Mouse (Mus musculus) megakaryocyte, embryonic 14.5 days (primary cell): ENCODE measurements at regions not wholly inside any gene's neighbourhood (a gene's known extent, or its start where the extent isn't known, plus 50 kb on each side); places are given as distances from the start of the nearest gene placed in this dataset.

ENCODE experiments used
- H3K27me3 ChIP-seq: replicated peaks from 2 replicates; pipeline ENCODE3; 2012; ENCODE audit warnings: inconsistent platforms
- H3K36me3 ChIP-seq: replicated peaks from 2 replicates; pipeline ENCODE3; 2012; ENCODE audit warnings: low read length, inconsistent platforms, mixed read lengths
- H3K4me1 ChIP-seq: 2 replicates; pipeline ENCODE4 v1.6.1; 2012; ENCODE audit warnings: inconsistent platforms
- H3K4me3 ChIP-seq: replicated peaks from 2 replicates; pipeline ENCODE3; 2012; ENCODE audit warnings: moderate library complexity, mild to moderate bottlenecking, inconsistent platforms
- H3K9me3 ChIP-seq: 2 replicates; pipeline ENCODE4 v1.6.1; 2012; ENCODE audit warnings: inconsistent platforms
- FLI1 ChIP-seq: IDR thresholded peaks from 2 replicates; pipeline ENCODE4 v1.6.1; 2012; ENCODE audit warnings: low read length, inconsistent platforms, mixed read lengths
- GATA1 ChIP-seq: IDR thresholded peaks from 3 replicates; pipeline ENCODE4 v1.6.1; 2012; ENCODE audit warnings: mixed read lengths, low read length, inconsistent platforms, borderline replicate concordance

DNA sequence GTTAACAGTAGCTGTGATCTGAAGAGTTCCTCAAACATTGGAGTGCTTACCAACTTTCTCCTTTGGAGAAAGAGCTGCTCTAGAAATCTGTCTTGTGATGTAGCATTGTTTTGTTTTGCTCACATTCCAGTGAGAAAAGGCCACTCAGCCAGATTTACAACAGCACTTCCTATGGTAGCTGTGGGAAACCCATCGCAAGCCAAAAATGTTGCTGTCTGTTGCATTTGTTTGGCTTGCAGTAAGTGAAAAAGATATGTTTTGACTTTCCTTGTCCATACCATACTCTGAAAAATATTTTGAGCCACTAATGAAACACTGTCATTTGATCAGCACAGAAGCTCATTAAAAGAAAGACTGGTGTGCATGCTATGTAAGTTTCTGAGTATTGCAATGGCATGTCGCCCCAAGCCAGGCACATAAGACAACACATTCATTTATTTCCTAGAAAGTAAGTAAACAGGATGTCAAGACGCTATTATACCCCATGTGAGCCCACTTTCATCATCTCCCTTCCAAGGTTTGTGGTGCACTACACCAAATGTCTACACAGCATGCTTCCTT, 66.2 kb downstream of the Car2 start:
- Histone ChIP-seq H3K4me1 (peaks cover 15% of the 10 kb centered on the region), H3K36me3 (no peaks in the 10 kb centered on the region), H3K27me3 (no peaks in the 10 kb centered on the region), H3K9me3 (no peaks in the 10 kb centered on the region), H3K4me3 (no peak overlapping the region)
- TF ChIP-seq GATA1, result no peak
- TF ChIP-seq FLI1, result no peak

- TF ChIP-seq GATA1 (no peak), FLI1 (no peak)
- Histone ChIP-seq H3K4me3 (no peak overlapping the region), H3K27me3 (no peaks in the 10 kb centered on the region)
Observed at GRCm38 (mm10) chr3:14952951-14953350, 66.9 kb downstream of the Car2 start.

GRCm38 (mm10) chr3:14957481-14957880, 71.4 kb downstream of the Car2 start:
- H3K4me1 ChIP-seq, result peaks cover 26% of the 10 kb centered on the region
- TF ChIP-seq GATA1, result no peak
- TF ChIP-seq FLI1, result no peak
- no peak overlapping the region for H3K4me3 ChIP-seq
- H3K36me3 ChIP-seq, result no peaks in the 10 kb centered on the region
- H3K27me3 ChIP-seq, result no peaks in the 10 kb centered on the region
- H3K9me3 ChIP-seq, result no peaks in the 10 kb centered on the region

More at GRCm38 (mm10) chr3:14952951-14953350, 66.9 kb downstream of the Car2 start:
- Histone ChIP-seq H3K36me3 (no peaks in the 10 kb centered on the region), H3K9me3 (no peaks in the 10 kb centered on the region), H3K4me1 (peaks cover 16% of the 10 kb centered on the region)

DNA sequence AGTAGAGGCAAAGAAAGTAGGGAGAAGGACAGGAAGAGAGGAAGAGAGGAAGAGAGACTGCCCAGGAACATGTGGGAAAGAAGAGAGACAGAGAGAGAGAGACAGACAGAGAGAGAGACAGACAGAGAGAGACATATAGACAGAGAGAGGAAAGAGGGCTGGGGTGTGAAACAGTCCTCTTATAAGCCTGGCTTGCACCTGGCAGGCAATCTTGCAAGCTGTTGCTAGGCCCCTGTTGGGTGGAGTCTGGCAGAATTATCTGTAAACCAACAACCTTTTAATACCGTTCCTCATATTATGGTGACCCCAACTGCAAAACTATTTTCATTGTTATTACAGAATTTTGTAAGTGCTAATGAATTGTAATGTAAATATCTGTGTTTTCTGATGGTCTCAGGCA, 72.2 kb downstream of the Car2 start:
- TF ChIP-seq GATA1, result no peak
- TF ChIP-seq FLI1, result no peak
- Histone ChIP-seq H3K27me3 (no peaks in the 10 kb centered on the region), H3K4me3 (no peak overlapping the region), H3K4me1 (peaks cover 30% of the 10 kb centered on the region), H3K36me3 (no peaks in the 10 kb centered on the region), H3K9me3 (no peaks in the 10 kb centered on the region)

- no peaks in the 10 kb centered on the region for H3K27me3 ChIP-seq
- H3K4me1 ChIP-seq, result peaks cover 29% of the 10 kb centered on the region
- no peaks in the 10 kb centered on the region for H3K9me3 ChIP-seq
- H3K36me3 ChIP-seq, result no peaks in the 10 kb centered on the region
- TF ChIP-seq FLI1 (no peak), GATA1 (no peak)
- no peak overlapping the region for H3K4me3 ChIP-seq
Observed at GRCm38 (mm10) chr3:14959586-14959985, 73.5 kb downstream of the Car2 start.

DNA sequence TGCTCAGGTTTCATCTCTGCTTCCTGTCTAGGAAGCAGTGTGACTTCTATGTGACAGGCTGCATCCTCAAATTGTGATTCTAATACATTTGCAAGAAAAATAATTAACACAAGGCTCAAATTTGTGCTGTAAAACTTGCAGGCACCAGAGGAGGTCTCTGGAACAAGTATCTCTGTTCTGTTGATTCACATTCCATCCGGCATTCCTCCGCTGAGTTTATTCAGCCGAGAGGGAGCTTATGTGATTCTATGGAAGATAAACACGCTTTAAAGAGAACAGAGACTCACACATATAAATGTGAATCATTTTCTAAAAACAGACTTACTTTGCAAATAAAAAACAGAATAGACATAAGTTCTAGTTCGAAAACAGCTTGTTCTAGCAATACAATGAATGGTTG, 78.7 kb downstream of the Car2 start:
- Histone ChIP-seq H3K4me3 (no peak overlapping the region), H3K4me1 (peaks cover 19% of the 10 kb centered on the region), H3K36me3 (no peaks in the 10 kb centered on the region), H3K27me3 (no peaks in the 10 kb centered on the region), H3K9me3 (no peaks in the 10 kb centered on the region)
- TF ChIP-seq GATA1, result no peak

GRCm38 (mm10) chr3:14965438-14966044, 79.5 kb downstream of the Car2 start:
- TF ChIP-seq GATA1 (no peak), FLI1 (no peak)
- Histone ChIP-seq H3K4me1 (peaks cover 19% of the 10 kb centered on the region), H3K36me3 (no peaks in the 10 kb centered on the region), H3K4me3 (no peak overlapping the region), H3K27me3 (no peaks in the 10 kb centered on the region), H3K9me3 (no peaks in the 10 kb centered on the region)

- no peaks in the 10 kb centered on the region for H3K36me3 ChIP-seq
- H3K27me3 ChIP-seq, result no peaks in the 10 kb centered on the region
- no peaks in the 10 kb centered on the region for H3K9me3 ChIP-seq
- TF ChIP-seq FLI1 (no peak), GATA1 (no peak)
- H3K4me1 ChIP-seq, result peaks cover 19% of the 10 kb centered on the region
- no peak overlapping the region for H3K4me3 ChIP-seq
Observed at GRCm38 (mm10) chr3:14967235-14967634, 81.2 kb downstream of the Car2 start.

DNA sequence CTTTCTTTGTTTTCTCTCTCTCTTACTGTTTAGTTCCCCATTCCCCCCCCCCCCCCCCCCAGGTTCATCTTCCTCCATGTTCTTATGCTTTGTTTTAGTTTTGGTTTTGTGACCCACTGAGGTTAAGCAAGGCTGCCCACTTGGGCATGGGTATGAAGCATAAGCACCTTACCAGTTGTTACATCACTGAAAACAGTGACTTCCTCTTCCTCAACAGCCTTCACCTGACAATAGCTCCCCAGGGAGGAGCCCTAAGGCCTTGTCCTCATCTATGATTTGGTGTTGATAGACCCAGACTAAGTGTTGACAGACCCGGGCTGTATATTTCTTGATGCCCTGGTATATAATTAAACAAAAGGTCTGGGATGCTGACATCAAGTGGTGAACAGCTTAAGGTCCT, 82.3 kb downstream of the Car2 start:
- no peak for TF ChIP-seq FLI1
- TF ChIP-seq GATA1, result no peak
- no peak overlapping the region for H3K4me3 ChIP-seq

DNA sequence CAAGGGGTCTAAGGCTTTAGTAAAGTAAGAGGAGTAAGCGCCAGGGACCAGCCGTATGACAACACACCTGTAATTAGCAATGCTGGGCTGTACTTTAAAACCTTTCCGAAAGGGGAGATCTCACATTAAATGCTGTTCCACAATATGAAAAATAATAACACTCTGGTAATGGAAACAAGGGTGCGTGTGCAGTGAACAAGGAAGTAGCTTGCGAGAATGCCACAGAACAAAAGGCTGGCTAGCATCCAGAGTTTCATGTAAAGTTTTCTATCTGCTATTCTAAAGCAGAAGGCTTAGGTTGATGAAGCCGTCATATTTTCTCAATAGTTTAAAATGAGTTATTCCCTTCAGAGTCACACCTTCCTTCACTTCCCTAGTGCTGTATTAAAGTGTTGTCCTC, 83.6 kb downstream of the Car2 start:
- TF ChIP-seq FLI1, result no peak
- no peak for TF ChIP-seq GATA1
- H3K36me3 ChIP-seq, result no peaks in the 10 kb centered on the region
- H3K9me3 ChIP-seq, result no peaks in the 10 kb centered on the region
- H3K4me1 ChIP-seq, result peaks cover 10% of the 10 kb centered on the region; the same call in 1 of the 2 replicates
- no peak overlapping the region for H3K4me3 ChIP-seq
- H3K27me3 ChIP-seq, result no peaks in the 10 kb centered on the region

More for the DNA sequence above, 82.3 kb downstream of the Car2 start:
- no peaks in the 10 kb centered on the region for H3K36me3 ChIP-seq
- no peaks in the 10 kb centered on the region for H3K27me3 ChIP-seq
- H3K4me1 ChIP-seq, result peaks cover 15% of the 10 kb centered on the region
- H3K9me3 ChIP-seq, result no peaks in the 10 kb centered on the region

- Histone ChIP-seq H3K27me3 (no peaks in the 10 kb centered on the region), H3K4me1 (peaks cover 4% of the 10 kb centered on the region; the same call in 1 of the 2 replicates), H3K9me3 (no peaks in the 10 kb centered on the region), H3K4me3 (no peak overlapping the region), H3K36me3 (no peaks in the 10 kb centered on the region)
- TF ChIP-seq FLI1, result no peak
- no peak for TF ChIP-seq GATA1
Observed at GRCm38 (mm10) chr3:14971647-14972046, 85.6 kb downstream of the Car2 start.

DNA sequence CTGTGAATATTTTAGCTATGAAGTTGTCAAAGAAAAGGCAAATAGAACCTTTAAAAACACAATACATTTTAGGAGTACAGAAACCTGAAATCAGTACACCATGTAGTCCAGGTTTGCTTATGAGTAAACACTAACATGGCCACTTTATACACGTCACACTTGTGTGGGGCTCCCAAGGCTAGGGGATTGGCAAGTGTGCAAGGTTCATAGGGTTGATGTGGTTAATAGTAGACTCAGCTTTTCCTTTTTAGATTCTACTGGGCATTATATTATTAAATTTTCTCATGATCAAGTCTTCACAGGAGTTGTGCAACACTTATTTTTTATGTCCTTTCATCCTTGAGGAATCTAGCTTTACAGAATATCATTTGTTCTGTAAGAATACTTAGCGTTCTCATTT, 88.7 kb downstream of the Car2 start:
- TF ChIP-seq GATA1 (no peak), FLI1 (no peak)
- H3K4me3 ChIP-seq, result no peak overlapping the region
- H3K4me1 ChIP-seq, result peaks cover 23% of the 10 kb centered on the region
- H3K27me3 ChIP-seq, result no peaks in the 10 kb centered on the region
- H3K36me3 ChIP-seq, result no peaks in the 10 kb centered on the region
- H3K9me3 ChIP-seq, result no peaks in the 10 kb centered on the region
